Mouse (Mus musculus) heart, postnatal 14 days (tissue): ENCODE measurements around the gene Trim44. TPM values are rescaled to one million over a fixed set of nuclear protein-coding genes. Genes with fewer than 3 reads are reported as not detected.

Source experiments
- DNase-seq, 2 experiments: peaks; one replicate each; pipeline ENCODE4 v3.0.0; 2021 to 2022
- intact Hi-C: fragments of 180-260 bp; cut with DNase I; formaldehyde crosslinking; loops from one replicate; pipeline ENCODE4 v1.15.1; 2025
- total RNA-seq, 2 experiments: library from RNA; stranded (reverse); gene quantifications; 2 replicates each; pipeline ENCODE4 v1.2.3; 2021

Trim44 gene
- total RNA-seq, 2 experiments from 2014 or later: 30.0 to 31.3 TPM

DNA sequence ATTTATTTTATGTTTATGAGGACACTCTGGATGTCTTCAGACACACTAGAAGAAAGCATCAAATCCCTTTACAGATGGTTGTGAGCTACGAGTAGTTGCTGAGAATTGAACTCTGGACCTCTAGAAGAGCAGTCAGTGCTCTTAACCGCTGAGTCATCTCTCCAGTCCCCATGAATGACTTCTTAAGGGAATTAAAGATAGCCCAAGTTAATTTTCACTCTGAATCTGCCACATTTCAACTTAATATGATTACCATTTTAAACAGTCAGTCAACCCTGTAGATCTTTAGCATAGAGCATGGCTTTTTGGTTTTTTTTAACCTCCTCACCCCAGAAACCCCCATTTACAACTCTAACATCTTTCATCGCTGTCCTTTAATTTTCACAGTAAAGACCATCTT is 2.1 kb upstream of the Trim44 start:
- DNase-seq: no peak
- intact Hi-C loops: no loop called here

DNA sequence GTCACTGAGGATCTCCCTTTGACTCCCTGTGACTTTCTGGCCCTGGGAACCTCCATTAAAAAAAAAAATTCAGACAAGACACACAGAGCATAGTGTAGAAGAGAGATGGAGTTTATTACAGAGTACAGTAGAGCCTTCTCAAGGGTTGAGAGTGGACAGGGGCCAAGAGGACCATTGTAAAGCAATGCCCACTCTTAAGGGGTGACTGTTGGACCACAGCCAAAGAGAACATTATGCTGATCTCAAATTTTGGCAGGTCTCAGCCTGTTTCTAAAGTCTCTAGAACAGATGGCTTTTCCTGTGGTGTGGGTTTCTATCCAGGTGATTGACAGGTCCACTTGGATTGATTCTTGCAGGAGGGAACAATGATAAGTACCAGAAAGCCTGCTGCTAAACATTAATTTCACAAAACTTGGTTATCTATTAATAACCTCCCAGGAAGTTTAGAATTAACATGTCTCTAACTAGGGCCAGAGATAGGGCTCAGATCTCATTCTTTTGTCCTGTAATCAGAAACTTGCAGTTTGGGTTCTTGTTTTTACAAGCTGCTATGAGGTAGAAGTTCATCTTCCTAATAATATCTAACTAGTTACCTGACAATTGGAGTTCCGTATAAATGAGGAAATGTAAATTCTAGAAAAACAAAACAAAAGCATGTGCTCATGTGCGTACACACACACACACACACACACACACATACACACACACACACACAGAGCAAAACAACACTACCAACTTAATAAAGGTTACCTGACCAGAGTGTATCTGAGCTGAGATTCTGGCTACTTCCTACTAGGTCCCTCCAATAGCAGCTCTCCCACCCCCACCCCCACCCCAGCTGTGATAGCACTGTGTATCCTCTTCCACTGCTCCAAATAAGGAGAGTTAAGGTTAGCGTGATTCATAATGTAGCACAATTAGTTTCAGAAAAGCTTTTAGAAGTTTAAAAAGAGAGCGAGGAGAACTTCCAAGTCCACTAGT is 1.0 kb downstream of the Trim44 start:
- intact Hi-C loops: no loop called here
- DNase-seq: no peak

DNA sequence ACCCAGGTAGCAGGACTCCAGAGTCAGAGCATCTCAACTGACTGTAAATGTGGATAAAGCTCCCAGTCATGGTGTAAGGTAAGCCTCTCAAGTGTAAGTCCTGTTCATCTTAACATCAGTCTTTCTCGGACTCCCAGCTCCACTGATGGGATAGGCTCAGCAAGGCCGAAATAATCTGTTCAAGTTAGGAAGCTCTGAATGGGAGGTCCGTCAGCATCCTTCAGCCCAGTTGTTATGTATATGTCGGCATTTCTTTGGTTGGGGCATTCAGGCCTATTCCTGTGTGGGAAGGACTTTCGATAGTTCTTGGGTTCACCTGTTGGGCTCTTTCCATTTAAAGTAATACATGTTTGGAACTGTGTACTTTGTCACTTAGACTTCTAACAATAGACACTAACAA is 3.6 kb downstream of the Trim44 start:
- intact Hi-C loops: loop anchor here (5.0 kb wide), 3 partner anchors 48 to 312 kb away; partner anchors contain the start of gene Fjx1
- no peak for DNase-seq

DNA sequence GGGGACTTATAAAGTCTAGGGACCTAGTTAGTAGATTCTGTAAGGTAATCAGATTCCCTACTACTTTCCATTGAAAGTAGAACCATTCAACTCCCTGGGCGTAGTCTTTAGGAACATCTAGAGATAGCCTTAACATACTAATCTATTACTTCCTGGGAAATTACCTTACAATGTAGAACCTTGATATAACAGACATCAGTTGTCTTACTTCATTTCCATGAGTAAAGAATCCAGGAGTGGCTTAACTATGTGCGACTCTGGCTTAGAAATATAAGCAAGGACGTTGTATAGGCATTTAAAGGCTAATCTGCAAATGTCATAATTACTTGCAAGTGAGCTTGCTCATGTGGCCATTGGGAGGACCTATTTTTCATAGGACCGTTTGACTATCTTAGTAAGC is 4.3 kb downstream of the Trim44 start:
- intact Hi-C loops: loop anchor here (5.0 kb wide), 3 partner anchors 49 to 311 kb away; partner anchors contain the start of gene Fjx1
- no peak for DNase-seq

DNA sequence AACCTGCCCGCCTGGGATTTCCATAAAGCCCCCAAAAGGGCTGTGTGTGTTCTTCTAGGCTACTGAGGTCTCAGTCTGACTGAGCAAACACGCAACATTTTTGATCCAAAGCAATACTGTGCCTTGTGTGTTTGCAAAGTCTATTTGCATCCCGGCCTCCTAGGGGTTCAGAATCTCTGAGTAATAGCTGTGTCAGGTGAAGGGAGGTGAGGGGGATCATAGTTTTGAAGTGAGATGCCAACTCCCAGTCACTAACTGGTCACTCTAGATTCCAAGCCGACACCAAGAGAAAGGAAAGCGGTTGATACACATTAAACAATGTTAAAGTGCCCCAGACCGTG is 6.3 kb downstream of the Trim44 start:
- intact Hi-C loops: loop anchor here (5.0 kb wide), 3 partner anchors 51 to 309 kb away; partner anchors contain the start of gene Fjx1

DNA sequence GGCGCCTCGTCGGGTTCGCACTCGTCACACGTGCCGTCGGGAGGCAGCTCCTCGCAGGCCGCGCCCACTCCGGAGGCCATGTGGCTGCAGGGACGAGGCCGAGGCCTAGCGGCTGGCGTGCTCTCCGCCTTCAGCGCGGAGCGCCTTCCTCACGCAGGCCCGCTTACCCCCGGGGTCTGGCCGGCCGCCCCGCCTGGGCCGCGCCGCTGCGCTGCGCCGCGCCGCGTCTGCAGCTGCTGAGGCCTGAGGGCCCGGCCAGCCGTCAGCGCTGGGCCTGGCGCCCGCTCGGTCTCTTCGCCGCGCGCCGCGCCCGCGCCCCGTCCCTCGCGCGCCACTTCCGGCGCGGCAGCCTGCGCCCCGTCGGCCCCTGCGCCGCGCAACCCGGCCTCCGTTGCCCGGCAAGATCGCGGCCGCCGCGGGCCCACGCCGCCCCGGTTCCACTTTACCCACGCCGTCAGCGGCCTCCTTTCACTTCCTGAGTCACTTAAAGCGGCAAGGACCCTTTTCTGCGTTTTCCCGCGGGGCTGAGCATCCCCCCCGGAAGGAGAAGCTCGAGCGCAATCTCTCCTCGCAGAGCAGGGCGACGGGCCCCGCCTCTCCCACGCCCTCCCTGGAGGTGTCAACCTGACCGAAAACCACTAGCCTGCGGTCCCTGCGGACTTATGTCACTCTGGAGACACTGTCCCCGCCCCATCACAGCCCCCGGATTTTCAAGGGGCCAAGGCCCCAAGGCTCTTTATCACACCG is 6.8 kb downstream of the Trim44 start:
- DNase-seq: peak; percentile 84
- intact Hi-C loops: loop anchor here (5.0 kb wide), 3 partner anchors 52 to 308 kb away; partner anchors contain the start of gene Fjx1

More for the DNA sequence above, 6.3 kb downstream of the Trim44 start:
- DNase-seq: no peak

DNA sequence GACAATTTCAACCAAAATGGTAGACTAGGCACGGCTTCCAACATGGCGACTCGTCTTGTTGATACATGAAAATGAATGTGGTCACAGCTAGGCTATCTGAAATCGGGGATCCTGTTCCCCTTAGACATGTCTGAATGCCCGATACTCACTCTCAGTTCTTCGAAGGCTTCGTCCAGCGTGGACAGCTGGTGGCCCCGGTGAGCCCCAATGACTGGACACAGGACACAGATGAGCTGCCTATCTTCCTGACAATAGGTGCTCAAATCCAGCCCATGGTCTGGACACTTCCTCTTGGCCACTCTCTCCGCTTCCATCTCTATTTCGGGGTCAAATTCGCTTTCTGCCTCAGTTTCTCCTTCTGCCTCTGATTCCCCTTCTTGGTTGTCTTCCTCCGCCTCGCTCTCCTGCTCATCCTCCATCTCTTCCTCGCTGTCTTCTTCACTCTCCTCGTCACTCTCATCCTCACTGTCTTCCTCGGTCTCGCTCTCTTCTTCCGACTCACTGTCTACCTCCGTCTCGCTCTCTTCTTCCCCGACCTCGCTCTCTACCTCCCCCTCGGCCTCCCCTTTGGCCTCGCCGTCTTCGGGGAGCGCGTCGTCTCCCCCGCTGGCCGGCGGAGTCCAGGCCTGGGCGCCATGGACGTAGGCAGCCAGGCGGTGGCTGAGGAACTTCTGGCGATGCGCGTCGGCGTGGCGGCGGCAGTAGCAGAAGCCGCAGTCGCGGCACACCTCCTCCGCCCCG is 7.6 kb downstream of the Trim44 start:
- DNase-seq: no peak
- intact Hi-C loops: loop anchor here (5.0 kb wide), 3 partner anchors 52 to 308 kb away; partner anchors contain the start of gene Fjx1

DNA sequence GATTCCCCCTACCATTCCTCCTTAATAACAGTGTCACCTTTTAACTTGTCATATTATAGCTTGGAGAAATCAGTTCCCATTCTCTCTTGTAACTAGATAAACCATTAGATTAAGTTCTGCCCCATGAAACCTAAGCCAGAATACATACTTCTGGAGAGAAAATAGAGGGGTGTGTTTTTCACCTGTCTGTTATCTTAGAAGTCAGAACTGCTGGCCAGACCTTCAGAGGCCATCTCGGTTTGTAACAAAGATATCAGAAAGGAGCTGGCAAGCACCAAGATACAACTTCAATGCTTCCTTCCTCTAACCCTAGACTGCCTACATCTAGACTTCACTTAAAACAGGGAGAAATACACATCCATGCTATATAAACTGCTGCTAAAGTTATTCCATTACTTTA is 11.1 kb downstream of the Trim44 start:
- intact Hi-C loops: no loop called here
- DNase-seq: no peak

DNA sequence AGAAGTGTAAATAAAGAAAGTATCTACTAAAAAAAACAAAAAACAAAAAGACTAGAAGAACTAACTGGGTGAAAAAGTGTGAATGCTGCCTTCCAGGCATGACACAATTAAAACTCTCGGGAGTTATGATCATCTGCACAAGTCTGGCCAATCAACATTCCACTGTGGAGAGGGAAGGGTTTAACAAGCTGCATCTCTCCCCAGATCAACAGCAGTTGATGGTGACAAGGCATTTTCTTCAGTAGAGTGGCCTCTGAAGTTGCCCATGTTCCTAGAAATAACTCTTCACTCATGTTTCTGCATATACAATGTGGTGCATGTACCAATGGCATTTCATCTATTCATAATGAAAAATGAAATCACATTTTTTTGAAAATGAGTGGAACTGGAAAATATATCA is 14.2 kb downstream of the Trim44 start:
- intact Hi-C loops: no loop called here
- DNase-seq: no peak

DNA sequence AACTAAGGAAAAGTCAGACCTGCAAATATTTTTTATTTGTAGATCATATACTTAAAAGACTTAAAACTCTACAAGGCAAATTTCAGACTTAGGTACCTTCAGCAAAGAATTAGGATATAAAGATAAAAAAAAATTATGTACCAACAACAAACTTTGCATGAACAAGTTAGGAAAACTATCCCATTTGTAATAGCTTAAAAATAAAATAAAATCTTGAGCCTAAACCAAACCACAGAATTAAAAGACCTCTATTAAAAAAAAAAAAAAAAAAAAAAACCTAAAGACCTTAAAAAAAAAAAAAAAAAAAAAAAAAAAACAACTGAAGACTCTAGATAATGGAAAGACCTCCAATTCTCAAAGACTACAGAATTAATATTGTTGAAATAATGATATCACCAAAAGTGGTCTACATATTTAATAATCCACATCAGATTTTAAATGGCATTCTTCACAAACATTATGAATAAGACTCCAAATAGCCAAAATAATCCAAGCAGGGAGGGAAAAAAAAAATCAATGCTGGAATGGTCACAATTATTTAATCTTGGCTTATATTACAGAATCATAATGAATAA is 22.2 kb downstream of the Trim44 start:
- intact Hi-C loops: no loop called here
- no peak for DNase-seq

DNA sequence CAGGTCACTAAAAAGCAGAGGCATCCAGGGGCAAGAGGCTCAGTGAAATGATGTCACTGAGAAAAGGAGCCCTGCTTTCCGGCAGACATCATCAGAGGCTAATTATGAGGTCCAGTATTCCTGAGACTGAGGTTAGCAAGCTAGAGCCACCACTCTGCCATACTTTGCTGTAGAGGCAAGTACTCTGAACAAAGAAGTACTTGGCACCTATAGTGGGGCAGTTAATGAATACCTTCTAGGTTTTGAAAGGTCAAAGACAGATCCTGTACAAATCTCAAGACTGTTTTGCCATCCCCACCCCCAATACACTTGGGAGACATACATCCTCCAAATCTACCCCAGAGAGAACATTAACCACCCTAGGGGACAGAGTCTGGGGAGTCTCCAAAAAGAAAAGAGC is 23.1 kb downstream of the Trim44 start:
- DNase-seq: no peak
- intact Hi-C loops: no loop called here

DNA sequence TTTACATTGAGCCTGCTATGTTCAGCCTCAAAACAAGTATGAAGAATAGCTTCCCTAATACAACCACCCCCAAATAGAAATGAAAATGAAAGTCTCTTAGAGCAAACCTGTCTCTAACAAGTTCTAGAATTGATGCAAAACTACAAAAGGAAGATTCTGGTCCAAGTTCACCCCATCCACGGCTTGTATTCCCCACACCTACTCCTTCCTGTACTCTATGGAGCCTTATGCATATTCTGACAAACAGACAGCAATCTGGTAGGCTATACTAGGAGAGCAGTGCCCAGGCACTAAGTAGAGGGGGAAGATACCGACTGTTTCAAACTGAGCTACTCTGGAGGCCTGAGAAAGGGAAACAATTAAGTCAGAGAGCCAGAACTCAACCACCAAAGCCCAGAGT is 23.6 kb downstream of the Trim44 start:
- DNase-seq: no peak
- intact Hi-C loops: no loop called here

DNA sequence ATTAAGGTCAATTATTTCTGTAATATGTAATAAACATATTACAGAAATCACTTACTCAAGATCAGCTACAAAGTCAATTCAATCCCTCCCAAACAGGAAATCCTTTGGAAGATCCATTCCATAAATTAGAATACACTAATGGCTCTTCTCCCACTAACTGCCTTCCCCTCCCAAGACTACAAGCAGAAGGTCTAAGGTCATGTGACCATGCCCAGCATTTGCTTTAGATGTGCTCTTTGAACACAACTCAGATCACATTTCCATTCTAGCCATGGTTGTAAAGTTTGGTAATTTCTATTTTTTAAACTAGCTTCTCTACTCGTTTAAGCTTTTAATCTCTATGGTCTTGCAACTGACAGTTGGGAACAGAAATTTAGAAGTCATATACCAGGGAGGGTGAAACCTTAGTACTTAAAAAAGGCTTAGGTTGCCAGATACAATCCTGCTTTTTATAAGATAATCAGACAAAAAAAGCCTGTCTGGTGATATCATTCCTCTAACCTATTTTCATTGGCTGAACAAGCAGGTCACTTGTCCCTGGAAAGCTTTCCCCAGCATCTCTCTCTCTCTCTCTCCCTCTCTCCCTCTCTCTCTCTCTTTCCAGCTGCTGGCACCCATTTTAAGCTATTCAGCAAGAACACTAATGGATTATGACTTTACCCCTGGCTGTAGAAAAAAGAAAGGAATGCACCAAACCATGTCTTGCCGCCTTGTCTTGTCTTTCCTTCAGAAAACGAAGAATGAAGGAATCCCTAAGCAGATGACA is 24.4 kb downstream of the Trim44 start:
- DNase-seq: no peak
- intact Hi-C loops: no loop called here

DNA sequence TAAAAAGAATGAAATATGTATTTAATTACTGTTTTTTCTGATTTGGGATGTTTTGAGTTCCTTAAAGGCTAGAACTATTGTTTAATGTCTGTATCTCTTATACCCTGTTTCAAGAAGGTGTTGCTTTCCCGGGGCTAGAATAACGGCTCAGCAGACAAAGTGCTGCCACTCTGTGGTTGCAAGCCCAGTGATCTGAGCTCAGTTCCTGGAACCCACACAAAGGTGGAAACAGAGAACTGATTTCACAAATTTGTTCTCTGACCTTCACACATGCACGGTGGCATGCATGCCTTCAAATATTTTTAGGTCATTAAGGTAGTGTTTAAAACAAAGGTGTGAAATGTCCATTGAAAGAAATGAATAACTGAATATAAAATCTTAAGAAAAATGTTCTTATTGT is 25.1 kb downstream of the Trim44 start:
- DNase-seq: no peak
- intact Hi-C loops: no loop called here

DNA sequence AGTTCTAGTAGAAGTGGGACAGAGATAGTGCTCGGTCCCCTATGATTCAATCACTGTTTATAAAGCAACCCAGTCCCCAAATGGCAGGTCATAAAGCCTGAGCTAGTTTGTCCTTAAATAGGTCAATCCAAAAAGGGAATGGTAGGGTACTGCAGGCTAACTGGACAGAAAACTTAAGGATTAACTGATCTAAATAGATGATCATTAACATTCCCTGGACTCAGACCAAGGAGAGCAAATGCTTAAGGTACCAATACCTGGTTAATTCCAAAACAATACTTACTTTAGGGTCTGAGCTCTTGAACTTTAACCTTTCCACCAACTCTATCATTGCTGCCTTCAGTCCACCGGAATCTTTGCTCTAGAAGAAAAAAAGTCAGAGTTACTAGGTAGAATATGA is 27.0 kb downstream of the Trim44 start:
- intact Hi-C loops: no loop called here

DNA sequence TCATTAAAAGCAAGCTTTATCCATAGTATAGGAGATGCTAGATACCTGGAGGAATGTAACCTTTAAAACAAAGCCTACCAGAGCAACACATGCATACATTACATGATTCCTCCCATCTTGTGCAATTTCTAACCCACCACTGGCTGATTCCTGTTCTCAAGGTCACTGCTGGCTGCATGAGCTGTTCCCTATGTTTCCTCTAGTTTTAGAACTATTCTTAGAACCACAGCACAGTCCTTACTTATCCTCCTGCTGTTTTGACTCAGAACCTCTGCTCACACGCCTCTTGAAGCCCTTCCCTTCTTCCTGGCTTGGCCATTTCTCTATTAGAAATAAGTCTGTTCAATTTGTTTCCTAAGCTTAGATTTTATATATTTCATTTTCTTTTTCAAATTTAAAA is 28.7 kb downstream of the Trim44 start:
- intact Hi-C loops: no loop called here
- no peak for DNase-seq

More for the DNA sequence above, 27.0 kb downstream of the Trim44 start:
- DNase-seq: no peak

DNA sequence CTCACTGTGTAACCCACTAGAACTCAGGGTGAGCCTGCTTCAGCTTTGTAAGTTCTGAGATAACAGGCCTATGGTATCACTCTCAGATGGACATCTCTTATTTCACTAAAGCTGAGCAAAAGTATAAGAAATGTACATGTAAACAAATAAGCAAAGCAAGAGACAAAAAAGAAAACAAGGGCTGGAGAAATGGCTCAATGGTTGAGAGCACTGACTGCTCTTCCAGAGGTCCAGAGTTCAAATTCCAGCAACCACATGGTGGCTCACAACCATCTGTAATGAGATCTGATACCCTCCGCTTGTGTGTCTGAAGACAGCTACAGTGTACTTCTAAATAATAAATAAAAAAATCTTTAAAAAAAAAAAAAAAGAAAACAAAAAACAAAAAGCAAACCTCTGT is 29.2 kb downstream of the Trim44 start:
- DNase-seq: no peak
- intact Hi-C loops: no loop called here

DNA sequence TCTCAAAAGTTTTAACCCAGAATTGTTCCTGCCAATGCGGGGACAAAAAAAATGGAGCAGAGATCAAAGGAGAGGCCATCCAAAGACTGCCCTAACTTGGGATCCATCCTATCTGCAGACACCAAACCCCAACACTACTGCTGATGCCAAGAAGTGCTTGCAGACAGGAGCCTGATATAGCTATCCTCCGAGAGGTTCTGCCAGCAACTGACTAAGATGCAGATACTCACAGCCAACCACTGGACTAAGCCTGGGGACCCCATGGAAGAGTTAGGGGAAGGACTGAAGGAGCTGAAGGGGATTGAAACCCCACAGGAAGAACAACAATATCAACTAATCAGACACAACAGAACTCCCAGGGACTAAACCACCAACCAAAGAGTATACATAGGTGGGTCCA is 30.3 kb downstream of the Trim44 start:
- intact Hi-C loops: no loop called here
- no peak for DNase-seq

DNA sequence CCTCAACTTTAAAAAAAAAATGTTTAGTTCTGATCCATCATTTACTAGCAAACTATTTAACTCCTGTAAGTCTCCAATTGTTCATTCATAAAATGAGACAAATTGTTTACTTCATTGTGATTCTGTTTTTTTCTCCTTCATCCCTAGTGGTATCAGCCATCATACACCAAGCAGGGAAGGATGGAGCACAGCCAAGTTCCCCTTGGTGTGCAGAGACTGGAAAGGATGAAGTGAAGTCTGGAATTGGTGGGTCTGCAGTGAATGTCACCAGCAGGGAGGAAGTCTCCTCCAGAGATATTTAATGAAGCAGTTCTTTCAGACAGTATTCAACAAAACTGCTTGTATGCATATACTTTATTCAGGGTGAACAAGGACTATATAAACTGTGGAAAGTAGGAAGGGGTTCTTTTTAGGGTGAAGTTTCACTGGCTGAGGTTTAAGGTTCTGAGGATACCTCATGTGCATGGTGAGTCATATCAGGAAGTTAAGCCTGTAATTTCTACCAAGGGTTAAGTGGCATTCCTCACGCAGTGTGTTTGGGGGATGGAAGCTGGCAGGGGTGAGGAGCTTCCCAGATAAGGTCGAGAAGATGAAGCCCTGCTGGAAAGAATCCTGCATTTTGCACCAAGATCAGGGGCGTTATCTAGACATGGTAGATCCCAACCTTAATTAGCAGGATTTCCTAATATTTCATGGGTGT is 34.1 kb downstream of the Trim44 start:
- no peak for DNase-seq
- intact Hi-C loops: no loop called here
